Mouse (Mus musculus): ENCODE measurements at regions not wholly inside any gene's neighbourhood (a gene's known extent, or its start where the extent isn't known, plus 50 kb on each side); places are given as distances from the start of the nearest gene placed in this dataset.

DNA sequence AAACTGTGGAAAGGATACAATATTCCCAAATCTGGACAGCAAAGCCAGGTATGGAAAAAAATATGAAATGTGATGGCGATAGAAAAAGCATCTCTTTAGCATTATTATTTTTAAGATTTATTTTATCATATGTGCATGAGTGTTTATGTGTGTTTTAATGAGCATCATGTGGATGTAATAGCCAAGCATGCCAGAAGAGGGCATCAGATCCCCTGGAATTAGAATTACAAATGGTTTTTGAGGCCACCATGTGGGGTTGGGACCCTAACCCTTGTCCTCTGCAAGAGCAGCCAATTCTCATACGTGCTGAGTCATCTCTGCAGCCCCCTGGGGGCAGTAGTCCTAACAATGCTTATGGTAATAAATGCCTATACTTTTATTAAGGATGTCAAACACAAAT lies 111.4 kb upstream of the Vstm2b start:
- no peak for TF ChIP-seq CTCF (IDR thresholded peaks at IDR 0.05; ENCODE audit: low read depth)
- TF ChIP-seq EP300 (IDR thresholded peaks at IDR 0.05; ENCODE audit: low read depth) = no peak

Measured in heart, postnatal 0 days (tissue).